Mouse (Mus musculus) thymus, adult 18-20 months (tissue): ENCODE data around the gene Kifc5b.
A peak's percentile ranks its signal among the peaks of the same experiment; 100 is the strongest.
"Not testable (repeated sequence)": the region's sequence is repeated elsewhere in the genome, so short reads cannot be mapped to it uniquely, and the experiment has no call there.

Experiments used
- DNase-seq, 2 experiments: peaks; one replicate each; pipeline ENCODE4 v3.0.0; 2022; ENCODE audit warnings: mixed read lengths in 2 of 2

Gene Kifc5b

DNA sequence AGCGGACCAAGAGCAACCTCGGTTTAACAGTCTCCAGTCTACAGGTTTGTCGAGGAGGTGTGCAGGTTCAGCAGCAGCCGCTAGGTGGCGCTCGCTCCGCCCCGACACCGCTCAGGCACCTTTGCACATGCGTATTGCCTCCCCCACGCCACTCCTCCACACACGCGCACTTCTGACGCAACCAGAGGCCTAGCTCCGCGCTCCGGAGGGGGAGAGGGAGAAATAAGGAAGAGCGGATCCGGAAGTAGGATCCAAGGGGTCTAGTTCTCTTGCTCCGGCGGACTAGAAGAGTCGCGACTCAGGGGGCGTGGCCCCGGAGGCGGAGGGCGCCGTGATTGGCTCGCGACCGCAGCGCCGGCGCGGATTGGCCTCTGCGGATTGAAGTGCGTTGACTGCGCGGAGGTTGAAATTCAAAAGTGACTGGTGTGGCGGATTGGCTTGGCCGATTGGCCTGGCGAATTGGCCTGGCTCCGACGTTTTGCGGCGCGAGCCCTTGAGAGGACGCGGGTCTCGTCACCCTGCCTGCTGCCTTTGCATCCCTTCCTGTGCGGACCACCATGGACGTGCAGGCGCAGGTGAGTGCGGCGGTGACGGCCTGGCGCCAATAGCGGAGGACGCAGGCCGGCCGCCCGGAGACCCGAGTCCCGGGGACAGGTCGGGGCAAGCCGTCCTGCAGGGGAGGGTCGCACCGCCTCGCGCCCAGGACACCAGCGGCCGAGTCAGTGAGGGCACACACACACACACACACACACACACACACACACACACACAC lies at the start of gene Kifc5b:
Gene Kifc5b, plus strand, starts transcription at position 381 of the 772 bp plus-strand sequence.
- peak; percentile 98 to 99 for DNase-seq

DNA sequence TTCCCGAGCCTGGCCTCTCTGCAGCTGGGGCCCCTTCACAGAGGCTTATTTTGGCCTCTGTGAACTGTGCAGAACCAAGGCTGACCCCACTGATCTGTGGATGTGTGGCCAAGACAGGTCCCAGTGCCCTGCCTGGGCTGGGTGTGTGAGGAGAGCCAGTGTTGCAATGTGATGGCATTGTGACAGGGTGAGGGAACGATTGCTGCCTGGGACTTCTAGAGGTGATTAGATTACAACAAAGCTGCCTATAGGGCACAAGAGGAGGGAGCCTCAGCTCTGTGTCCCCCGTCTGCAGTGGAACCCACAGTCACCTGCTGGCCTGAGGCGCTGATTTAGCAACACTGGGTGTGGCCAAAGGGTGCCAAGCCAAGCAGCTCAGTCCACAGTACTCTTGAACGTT lies 48.1 kb upstream of the Kifc5b start:
- no peak for DNase-seq

DNA sequence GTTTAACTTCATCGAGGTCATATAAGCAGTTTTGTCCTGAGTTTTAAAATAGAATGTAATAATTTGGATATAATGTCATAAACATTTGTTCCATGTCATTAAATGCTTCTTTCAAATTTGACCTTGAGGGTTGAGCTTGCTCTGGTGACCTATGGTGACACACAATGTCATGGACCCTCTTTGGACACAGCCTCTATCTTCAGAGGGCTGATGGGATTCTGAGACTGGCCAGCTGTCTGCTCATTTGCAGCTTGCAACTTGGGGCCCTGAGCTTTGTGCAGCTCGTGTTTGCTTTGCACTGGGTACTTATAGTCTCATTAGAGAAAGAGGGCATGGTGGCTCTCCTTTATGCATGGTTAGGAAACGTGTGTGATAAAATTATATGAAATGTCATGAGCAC lies 44.0 kb upstream of the Kifc5b start:
- no peak for DNase-seq

DNA sequence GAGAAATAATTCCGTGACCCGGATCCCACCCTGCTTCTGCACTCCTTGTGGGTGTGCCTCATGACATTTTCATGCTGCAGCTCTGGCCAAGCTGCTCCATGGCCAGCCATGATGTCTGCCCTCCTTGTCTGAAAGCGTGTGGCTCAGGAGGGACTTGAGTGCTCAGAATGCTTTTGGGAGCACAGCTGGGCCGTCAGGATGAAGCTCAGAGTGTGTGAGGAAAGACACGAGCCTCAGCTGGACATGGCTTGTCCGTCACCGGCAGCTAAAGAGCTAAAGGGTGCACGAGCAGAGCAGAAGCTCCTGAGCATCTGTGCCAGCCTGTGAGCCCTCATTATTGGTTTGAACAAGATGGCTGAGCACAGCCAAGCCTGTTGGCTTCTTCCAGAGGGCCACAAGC lies 43.4 kb upstream of the Kifc5b start:
- DNase-seq: no peak

DNA sequence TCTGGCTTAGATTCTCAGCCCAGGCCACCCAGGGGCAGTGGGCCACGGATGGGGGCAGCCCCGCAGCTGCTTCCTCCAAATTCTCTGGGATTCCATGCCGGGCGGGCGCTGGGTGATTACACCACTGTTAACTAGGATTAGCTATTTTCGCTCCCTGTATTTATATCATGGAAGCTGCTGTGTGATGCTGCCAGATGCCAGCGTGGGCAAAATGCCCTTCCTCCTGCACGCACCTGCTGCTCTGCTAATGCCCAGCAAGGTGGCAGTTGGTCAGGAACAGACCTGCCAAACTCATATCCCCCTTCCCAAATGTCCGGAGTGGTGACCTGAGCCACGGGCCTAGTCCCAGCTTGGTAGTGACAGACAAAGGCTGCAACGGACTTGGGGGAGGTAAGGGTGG lies 42.3 kb upstream of the Kifc5b start:
- DNase-seq: no peak

GRCm38 (mm10) chr17:26877927-26878326 lies 39.0 kb upstream of the Kifc5b start:
- no peak for DNase-seq

- DNase-seq: no peak
Observed at GRCm38 (mm10) chr17:26879235-26879634, 37.7 kb upstream of the Kifc5b start.

DNA sequence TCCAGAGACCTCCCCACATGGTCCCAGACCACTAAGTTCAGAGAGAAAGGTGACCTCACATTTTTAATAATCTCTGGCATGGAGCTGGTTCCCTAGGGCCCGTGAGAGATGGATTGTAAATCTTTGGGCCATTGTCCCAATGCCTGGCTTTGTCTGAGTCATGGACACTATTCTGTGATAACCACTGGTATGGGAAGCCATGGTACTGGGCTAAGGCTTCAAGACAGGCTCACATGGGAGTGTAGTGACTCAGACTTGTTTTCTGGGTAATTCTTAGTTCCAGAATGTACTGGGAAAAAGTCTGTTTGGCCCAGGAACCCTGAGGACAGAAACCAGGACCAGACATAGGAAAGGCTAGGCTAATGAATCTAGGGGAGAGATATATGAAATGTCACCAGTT lies 34.2 kb upstream of the Kifc5b start:
- no peak for DNase-seq

- no peak for DNase-seq
Observed at GRCm38 (mm10) chr17:26883585-26883984, 33.3 kb upstream of the Kifc5b start.

- DNase-seq: peak; percentile 55 to 58
Observed at GRCm38 (mm10) chr17:26884995-26885926, 31.6 kb upstream of the Kifc5b start.

DNA sequence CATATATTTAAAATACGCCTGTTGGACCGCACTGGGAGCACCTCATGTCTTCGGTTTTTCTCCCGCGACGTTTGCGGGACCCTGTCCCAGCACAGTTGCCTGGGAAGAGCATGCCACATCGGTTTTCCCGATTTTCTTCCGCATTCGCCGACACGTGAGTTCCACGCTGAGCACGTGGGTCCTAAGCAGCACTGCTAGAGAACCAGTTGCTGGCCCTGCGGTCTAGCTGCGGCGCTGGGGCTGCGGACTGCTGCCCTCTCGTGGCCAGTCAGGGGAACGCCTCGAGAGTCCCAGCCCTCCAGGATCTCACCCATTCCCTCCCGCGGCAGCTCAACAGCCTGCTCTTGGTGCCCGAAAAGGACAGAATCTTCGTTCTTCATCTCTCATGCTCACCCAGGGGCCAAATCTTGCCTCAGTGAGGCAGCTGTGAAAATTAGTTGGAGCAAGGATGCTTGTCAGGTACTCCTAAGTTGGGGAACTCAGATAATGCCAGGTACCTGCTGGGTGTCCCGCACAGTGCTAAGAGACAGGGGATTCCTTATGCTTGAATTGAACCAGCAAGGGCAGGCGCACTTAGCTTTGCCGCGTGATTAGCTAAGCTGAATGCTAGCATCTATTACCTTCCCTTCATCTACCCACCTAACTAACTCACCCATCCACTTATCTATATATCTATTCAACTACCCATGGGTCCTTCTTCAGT lies 30.7 kb upstream of the Kifc5b start:
- DNase-seq: peak; percentile 62 to 68

GRCm38 (mm10) chr17:26887926-26888325 lies 29.0 kb upstream of the Kifc5b start:
- no peak for DNase-seq

DNA sequence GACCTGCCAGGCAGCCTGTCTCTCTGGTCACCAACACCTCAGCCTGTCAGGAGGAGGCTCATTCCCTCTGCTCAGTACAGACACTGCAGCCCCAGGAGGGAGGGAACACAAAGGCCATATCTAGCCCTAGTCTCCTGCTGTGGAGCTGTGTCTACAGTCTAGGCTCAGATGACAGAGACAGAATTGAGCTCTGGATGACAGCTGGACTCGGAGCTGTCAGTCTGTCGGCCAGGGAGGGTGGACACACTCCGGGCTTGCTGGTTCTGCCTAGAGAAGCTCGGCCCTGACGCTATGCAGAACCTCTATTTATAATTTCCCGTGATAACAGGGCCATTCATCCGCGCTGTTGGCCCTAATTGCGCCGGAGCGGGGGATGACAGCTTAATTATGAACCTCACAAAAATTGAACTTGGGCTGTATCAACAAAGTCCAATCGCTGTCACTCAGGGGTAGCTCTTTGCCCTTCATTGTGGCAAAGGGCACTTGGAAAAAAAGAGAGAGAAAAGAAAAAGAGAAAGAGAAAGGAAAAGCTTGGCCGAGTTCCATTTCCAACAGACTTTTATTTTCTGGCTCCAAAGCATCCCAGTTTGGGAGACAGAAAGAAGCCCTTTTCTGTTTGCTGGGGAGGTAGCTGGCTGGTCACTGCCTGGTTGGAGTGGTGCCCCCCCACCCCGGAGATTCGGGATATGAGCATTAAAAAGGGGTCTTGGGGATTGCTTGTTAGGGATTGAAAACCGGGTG lies 24.1 kb upstream of the Kifc5b start:
- no peak for DNase-seq

DNA sequence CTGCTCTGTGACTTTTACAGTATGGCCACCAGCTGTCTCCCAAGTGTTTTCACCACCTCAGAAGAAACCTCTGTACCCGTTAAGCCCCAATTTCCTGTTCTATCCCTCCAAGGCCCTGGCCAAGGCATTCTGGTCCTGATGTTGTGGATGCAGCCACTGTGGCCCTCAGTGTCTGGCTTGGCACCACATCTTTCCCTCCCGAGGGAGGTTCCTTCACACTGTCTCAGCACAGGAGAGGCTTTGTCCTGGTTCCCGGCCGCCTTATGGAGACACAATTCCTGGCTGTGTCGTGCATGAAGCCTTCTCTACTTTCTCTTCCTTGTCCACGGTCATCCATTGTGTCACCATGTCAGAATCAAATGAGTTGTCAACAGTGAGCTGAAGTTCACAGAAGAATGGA lies 23.4 kb upstream of the Kifc5b start:
- no peak for DNase-seq

DNA sequence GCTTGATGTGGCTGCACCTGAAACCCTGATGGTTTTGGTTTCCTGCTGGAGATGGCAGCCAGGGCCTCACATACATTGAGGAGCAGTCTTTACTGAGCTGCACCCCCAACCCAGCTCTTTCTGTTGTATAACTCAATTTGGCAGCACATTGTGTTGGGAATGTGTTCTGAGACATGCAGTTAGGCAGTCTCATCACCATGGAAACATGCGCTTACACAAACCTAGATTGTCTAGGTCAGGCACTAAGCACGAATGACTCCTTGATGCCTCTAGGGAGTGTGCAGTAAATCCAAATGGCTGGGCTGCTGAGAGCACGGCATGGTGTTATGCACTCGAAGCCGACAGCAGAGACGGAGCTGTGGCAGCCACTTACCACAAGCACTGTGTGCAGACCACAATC lies 22.5 kb upstream of the Kifc5b start:
- no peak for DNase-seq

GRCm38 (mm10) chr17:26895578-26895977 lies 21.3 kb upstream of the Kifc5b start:
- peak; percentile 17 to 29 for DNase-seq

DNA sequence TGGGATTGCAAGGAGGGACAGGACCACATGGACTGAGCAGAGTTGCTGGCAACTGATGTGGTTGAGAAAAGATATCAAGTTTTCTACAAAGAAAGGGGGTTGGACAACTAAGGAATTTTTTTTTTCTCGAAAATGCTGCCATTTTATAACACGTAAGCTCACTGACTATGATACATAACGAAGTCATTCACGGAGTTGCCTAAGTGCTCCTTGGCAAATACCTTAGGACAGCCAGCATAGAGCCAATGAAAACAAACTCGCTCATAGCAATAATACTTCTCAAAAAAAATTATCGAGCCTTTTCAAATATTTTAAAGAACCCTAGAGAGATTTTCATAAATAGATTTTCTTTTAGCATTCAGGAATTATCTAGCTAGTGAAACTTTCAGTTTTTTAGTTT lies 16.0 kb upstream of the Kifc5b start:
- no peak for DNase-seq

- no peak for DNase-seq
Observed at GRCm38 (mm10) chr17:26904320-26904719, 12.6 kb upstream of the Kifc5b start.

GRCm38 (mm10) chr17:26907506-26907905 lies 9.4 kb upstream of the Kifc5b start:
- DNase-seq: not testable (repeated sequence)

- no peak for DNase-seq
Observed at GRCm38 (mm10) chr17:26915248-26915647, 1.6 kb upstream of the Kifc5b start.

DNA sequence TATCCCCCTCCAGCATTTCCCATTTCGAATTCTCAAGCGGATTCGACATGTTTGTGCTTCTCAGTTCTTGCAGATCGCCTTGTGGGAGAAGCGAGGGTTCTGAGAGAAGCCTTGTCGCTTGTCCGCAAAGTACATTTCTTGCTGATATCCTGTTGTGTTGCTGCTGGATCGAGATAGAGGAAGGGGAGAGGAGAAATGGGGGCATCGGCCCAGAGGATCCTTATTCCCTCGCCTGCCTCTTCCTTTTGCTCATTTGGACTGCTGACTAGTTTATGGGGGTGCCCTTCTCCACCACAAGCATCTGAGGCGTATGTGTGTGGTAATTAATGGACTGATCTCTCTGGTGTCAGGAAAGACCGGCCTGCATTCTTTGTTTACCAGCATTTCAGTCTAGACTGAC lies 669 bp downstream of the Kifc5b start:
- DNase-seq: not testable (repeated sequence)

- no peak for DNase-seq
Observed at GRCm38 (mm10) chr17:26918343-26918742, 1.5 kb downstream of the Kifc5b start.

GRCm38 (mm10) chr17:26919516-26919915 lies 2.6 kb downstream of the Kifc5b start:
- DNase-seq: not testable (repeated sequence)
